Mouse (Mus musculus) gastrocnemius, postnatal 10 days (tissue): ENCODE measurements around the gene Ddah2. TPM values are rescaled to one million over a fixed set of nuclear protein-coding genes. Genes with fewer than 3 reads are reported as not detected.

ENCODE experiments used
- DNase-seq: peaks from one replicate; pipeline ENCODE4 v3.0.0; 2021; ENCODE audit warnings: mixed read lengths
- total RNA-seq, 2 experiments: library from RNA; stranded (reverse); gene quantifications; 2 replicates each; pipeline ENCODE4 v1.2.3; 2021

The Ddah2 gene
- total RNA-seq, 2 experiments from 2014 or later, result 45.3 to 51.9 TPM

- peak; percentile 38 for DNase-seq
Measured at GRCm38 (mm10) chr17:35077786-35078233, 19.0 kb downstream of the Ddah2 start, which contains the start of gene Ly6g6d. Ly6g6d (minus strand) TSS chr17:35078065.

GRCm38 (mm10) chr17:35079778-35080177, 20.9 kb downstream of the Ddah2 start:
- DNase-seq, result no peak

GRCm38 (mm10) chr17:35080248-35080647, 21.4 kb downstream of the Ddah2 start:
- no peak for DNase-seq

- DNase-seq, result no peak
Measured at GRCm38 (mm10) chr17:35080710-35081109, 21.9 kb downstream of the Ddah2 start.

- no peak for DNase-seq
Measured at GRCm38 (mm10) chr17:35082841-35083576, 24.2 kb downstream of the Ddah2 start.

- DNase-seq, result no peak
Measured at GRCm38 (mm10) chr17:35083929-35084497, 25.2 kb downstream of the Ddah2 start.

- DNase-seq, result no peak
Measured at GRCm38 (mm10) chr17:35085208-35085865, 26.5 kb downstream of the Ddah2 start, which contains the start of gene Ly6g6f. Ly6g6f (minus strand) TSS chr17:35085610.

- no peak for DNase-seq
Measured at GRCm38 (mm10) chr17:35088151-35088550, 29.3 kb downstream of the Ddah2 start.

- peak; percentile 93 for DNase-seq
Measured at GRCm38 (mm10) chr17:35088825-35089644, 30.2 kb downstream of the Ddah2 start, which contains the start of gene Abhd16a. Abhd16a (plus strand) TSS chr17:35089263.

- no peak for DNase-seq
Measured at GRCm38 (mm10) chr17:35090166-35090932, 31.5 kb downstream of the Ddah2 start.

GRCm38 (mm10) chr17:35092403-35093198, 33.8 kb downstream of the Ddah2 start:
- DNase-seq, result no peak

GRCm38 (mm10) chr17:35094475-35095365, 35.9 kb downstream of the Ddah2 start:
- DNase-seq, result no peak

- no peak for DNase-seq
Measured at GRCm38 (mm10) chr17:35096597-35096996, 37.8 kb downstream of the Ddah2 start.

GRCm38 (mm10) chr17:35097164-35097655, 38.4 kb downstream of the Ddah2 start:
- DNase-seq, result no peak

- DNase-seq, result no peak
Measured at GRCm38 (mm10) chr17:35100196-35100765, 41.4 kb downstream of the Ddah2 start.

- no peak for DNase-seq
Measured at GRCm38 (mm10) chr17:35101161-35101560, 42.3 kb downstream of the Ddah2 start.

GRCm38 (mm10) chr17:35102299-35102698, 43.5 kb downstream of the Ddah2 start:
- DNase-seq, result no peak

- no peak for DNase-seq
Measured at GRCm38 (mm10) chr17:35103221-35103690, 44.4 kb downstream of the Ddah2 start.

GRCm38 (mm10) chr17:35104079-35104478, 45.2 kb downstream of the Ddah2 start:
- no peak for DNase-seq
